Mouse (Mus musculus) liver, adult (tissue): Measurements from ENCODE around the gene Opn3.

Experiments used
- GATA4 ChIP-seq: IDR thresholded peaks from 2 replicates; pipeline ENCODE4 v1.6.1; 2014; ENCODE audit warnings: mild to moderate bottlenecking, low read length; ENCODE audit not compliant: insufficient replicate concordance

Gene Opn3

DNA sequence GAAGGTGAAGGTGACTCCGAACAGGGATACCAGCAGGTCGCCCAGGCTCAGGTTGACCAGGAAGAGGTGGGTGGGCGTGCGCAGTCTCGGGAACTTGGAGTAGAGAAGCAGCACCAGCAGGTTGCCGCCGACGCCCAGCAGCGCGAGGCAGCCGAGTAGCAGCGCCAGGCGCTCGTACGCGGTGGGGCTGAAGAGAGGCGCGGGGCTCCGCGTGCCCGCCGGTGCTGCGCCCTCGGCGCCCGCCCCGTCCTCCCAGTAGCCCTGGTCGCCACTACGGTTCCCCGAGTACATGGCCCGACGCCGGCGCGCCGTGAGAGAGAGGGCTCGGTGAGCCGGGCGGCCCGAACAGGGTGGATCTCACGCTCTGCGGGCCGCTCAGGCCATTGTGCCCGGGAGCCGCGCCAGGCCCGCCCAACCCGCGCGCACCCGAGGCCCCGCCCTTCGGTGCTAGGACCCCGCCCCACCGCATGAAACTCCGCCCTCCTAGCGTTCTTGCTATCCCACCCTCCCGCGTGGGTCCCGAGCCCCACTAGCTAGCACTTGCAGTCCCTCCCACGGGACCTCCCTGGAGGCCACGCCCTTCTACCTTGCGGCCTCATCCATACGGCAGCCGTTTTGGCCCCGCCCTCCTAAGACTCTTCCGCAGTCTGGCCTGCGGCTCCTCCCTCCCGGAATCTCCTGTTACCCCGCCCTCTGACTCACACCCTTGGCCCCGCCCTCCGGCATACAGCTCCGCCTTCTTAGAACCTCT lies at the start of gene Opn3, which contains the start of gene Chml:
Gene Opn3, minus strand, starts transcription at position 531 of the 751 bp plus-strand sequence.
Gene Chml, minus strand, starts transcription at position 656 of the 751 bp plus-strand sequence.
- no peak for TF ChIP-seq GATA4

DNA sequence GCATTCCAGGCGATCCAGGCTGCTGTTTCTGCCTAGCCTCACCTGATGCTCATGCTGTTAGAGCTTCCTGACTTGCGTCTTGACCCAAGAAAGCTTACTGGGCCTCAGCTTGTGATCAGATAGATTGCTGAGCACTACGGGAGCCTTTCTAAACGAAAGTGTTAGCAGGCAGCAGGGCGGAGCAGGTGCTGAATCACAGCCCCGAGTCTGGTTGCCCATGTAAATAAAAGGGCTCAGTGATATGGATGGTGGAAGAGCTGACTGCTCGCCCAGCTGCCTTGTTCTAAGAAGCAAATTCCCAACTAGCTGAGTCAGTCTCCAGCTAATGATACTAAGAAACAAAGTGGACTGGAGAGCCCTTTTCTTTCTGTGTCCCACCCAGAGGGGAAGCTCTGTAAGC lies 33.2 kb upstream of the Opn3 start:
- TF ChIP-seq GATA4, result no peak

DNA sequence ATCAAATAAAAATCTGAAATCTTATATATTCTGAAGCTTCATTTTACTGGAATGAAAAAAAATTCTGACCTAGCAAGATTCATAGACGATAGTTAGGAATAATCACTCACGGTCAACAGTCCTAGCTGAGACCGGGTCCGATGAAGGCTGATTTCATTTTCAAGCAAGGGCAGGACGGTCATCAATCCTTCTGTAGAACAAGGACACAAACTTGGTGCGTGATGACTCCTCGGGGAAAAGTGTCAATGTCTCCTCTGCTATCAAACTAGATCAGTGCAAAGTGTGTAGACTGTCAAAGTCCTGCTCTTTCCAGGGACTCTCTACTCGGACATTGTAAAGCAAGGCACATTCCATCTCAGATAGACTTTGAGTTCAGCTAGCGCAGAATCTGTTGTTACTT lies 24.3 kb upstream of the Opn3 start:
- TF ChIP-seq GATA4, result no peak

DNA sequence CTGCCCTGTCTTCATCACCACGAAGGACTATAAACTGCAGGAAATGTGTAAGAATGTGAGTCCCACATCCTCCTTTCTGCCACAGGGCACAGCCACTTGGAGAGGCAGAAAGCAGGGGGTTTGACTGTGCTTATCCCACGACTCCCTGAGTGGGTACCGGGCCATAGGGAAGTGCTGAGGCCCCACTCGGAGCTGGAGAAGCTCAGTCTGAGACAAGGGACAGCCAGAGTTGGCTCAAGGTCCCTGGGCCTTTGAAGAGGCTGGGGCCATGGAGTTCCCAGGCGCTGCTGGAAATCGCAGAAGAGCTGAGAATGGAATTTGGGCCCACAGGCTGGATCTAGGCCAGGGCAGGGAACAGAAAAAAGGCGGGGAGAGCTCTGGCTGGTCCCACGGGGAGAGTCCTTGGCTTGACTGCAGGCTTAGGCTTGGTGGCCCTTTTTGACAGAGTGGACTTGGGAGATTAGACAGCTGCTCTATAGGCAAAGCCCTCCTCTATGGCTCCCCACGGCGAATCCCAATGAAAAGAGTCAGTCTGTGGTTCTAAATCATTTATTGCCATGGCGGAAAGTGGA lies 19.8 kb upstream of the Opn3 start:
- no peak for TF ChIP-seq GATA4

DNA sequence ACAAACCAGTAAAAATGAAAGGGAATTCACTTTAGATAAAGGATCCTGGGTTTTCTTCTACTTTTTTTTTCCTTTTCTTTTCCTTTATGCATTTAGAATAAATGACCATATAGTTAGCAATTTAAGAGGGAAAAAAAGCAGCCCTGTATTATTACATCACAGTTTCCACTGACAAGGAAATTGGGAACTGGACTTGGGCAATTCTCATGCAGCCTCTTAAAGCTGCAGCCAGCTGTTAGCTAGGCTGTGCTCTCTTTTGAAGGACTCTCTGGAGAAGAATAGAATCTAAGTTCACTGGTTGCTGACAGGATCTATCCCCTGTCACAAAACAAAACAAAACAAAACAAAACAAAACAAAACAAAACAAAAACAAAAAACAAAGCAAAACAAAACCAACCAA lies 15.4 kb upstream of the Opn3 start:
- TF ChIP-seq GATA4, result no peak

DNA sequence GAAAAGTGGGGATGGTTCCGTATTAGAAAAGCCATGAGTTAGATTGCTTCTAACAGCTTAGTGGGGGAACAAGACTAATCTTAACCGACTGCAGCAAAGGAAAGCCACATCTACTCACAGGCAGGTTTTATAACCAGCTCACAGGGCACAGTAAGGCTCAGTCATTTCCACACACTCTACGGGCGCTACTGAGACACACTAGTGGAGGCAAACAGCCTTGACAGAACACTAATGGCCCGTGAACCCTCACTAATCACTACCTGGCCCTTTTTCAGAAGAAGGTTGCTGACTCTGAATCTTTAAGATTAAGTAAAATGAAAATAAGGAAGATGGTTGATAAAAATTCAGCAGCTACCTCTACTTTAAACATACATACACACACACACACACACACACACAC lies 15.0 kb upstream of the Opn3 start:
- TF ChIP-seq GATA4, result no peak

DNA sequence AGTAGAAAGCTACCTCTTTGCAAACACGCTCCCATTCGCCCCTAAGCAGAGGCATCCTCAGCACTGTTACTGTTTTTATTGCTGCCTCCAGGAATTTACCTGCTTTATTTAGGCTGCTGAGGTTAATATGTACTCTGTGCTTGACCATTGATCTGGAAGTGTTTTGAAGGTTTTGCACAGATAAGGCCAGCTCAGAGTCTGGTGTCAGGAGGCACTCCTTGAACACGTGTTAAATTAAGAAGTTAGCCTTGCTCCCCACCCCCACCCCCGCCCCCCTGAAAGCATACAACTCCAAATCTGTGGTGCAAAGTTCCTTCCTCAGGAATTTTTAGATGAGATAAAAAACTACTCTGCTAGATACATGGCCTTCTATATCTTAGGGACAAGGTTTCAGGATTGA lies 8.6 kb upstream of the Opn3 start:
- no peak for TF ChIP-seq GATA4

DNA sequence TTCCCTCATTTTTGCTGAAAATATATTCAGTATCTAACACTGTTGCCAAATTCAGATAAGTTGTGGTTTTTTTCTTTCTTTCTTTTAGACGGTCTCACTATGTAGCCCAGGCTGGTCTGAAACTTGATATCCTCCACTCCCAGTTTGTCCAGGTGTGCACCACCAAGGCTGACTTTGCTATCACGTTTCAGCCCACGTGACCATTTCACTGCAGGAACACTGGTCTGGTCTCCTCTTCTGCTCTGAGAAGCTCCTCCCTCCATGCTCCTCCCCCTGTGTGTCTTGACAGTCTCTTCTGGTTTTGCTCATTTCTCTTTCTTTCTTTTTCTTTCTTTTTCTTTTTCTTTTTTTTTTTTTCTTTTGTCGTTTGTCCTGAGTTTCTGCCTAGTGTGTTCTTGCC lies 7.2 kb upstream of the Opn3 start:
- TF ChIP-seq GATA4, result no peak

DNA sequence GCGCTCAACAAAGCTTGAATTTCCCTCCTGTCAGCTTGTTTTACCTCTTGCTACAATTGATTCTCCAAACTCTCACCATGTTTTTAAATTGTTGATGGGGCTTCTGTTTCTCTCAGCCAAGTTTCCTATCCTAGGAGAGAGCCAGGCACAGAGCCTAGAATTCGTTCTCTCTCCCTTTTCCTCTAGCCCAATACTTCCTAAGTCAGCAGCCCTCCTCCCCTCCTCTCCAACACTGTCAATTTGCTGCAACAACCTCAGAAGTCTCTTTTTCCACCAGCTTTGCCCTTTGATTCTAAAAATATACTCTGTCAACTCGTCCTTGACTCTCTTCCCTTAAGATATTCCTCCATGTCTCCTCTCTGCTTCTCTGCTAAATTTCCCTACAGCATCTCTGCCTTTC lies 6.8 kb upstream of the Opn3 start:
- TF ChIP-seq GATA4, result no peak

DNA sequence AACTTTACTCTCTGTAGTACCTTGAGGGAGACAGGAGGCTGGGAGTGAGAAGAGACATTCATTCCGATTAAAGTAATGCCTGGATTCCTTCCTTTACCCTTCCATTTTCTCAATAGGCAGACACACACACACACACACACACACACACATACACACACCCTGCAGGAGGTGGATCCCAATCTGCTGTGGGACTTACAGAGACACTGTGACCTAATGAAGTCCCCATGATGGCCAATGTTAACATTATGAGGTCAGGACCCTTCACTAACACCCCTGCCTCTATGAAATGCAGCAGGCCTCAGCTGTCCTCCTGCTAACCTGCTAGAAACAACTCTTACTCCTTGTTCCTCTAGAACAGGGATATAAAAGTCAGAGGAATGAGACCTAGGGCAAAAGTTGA lies 5.7 kb upstream of the Opn3 start, which contains the start of gene Wdr64:
Gene Wdr64, plus strand, starts transcription at position 301 of the 400 bp plus-strand sequence.
- TF ChIP-seq GATA4, result no peak

DNA sequence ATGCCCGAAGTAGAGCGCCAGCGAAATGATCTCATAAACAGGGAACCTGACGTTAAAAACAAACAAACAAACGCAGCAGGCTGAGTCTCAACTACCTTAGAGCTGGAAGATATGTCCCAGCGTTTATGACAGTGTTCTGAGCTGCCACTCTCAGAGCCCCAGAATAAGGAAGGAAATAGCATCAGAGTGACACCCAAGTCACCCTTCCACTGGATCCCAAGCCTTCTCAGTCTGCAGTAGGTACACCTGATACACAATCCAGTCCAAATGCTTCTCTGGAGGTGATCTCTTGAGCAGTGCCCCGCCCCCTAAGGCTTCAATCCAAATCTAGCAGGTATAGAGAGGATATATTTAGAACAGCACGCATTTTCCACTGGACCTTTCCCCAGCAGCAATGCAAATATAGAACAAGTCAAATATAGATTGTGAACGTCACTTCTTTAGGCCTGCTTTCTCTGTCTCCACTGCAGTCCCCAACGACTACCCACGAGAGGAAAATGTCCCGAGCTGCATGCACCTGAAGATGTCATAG lies 919 bp upstream of the Opn3 start:
- TF ChIP-seq GATA4, result no peak

DNA sequence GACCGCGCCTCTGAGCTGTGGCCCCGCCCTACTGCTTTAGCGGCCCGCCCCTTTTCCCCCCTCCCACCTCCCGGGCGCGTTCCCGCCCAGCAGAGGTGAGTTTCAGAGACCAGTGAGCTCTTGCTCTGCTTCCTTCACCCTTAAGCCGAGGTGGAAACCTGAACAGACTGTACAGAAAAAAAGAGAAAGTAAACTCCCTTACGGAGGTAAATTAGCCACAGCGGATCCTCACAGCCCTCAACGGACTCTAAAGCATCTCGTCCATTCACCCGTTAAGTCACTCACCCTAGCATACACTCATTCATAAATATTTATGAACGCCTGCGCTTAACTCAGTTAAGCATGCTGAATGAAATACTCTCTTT lies 403 bp upstream of the Opn3 start:
- TF ChIP-seq GATA4, result no peak

DNA sequence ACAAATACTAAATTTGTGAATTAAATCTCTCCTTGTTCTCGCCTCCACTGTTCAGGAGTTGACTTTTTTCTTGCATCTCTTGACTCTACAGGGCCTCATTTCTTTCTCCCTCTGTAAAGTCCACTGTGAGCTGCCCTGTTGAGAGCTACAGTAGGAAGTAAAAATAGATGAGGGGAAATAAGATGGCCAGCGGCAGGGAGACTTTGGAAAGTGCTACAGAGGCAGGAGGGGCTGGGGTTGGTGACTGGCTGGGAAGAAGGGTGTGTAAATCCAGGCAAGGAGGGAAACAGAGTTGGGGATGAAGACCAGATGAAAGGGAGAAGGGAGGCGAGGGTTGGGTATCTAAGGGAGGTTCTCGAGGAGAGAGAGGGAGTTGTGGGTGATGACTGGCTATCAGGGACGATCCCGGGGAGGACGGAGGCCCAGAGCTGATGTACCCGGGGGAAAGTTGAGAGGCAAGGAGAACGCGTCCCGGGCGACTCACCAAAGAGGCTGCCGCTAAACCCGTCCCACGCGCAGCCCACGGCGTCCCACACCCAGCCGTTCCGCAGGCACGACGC lies 810 bp downstream of the Opn3 start:
- no peak for TF ChIP-seq GATA4

DNA sequence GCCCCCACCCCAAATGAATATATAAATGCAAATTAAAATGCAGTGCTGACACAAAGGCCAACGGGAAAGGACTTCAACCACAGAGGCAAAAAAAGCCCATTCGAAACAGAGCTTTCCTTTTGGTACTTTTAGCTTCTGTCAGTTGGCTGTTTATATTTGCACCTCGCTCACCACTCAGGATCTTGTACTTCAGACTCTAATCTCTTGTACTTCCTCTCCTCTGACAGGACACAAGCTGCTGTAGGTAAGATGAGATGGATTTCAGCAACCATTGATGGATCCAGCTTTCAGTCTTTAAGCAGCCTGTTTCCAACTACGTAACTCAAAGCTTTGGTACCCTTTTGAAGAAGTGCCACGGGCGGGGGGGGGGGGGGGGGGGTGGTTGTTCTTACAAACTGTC lies 11.6 kb downstream of the Opn3 start:
- TF ChIP-seq GATA4, result no peak

DNA sequence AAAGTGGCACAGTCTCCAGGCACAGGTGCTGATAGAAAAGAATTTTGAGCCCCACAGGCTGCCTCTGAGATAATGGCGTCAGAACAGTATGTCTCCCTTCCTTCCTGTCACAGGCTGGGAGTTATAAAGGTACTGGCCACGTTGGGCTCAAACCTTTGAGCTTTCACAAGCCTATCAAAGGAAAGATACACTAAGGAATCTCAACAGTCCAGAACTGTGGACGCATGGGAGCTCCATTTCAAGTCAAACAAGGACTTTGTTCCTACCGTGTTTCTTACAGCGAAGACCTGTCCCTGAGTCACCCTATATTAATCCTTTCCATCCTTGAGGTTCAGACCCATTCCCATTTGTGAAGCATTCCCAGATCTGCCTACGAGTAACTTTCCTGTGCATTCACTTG lies 15.1 kb downstream of the Opn3 start:
- TF ChIP-seq GATA4, result no peak

DNA sequence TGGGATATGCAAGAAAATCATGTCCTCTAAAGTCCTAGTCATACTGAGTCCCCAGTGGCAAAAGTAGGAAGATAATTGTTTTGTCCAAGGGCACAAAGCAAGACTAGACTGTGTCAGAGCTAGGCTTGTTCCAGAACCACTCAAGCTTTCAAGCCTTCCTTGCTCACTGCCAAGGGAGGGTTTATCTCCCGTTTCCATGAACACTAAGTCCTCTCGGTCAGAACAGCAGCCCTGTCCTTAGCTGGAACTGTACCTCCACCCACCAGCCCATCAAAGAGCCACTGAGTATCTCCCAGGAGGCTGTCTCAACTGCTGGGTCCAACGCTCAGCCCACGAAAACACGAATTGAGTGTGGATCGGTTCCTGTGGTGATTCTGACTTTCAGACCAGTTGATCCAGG lies 17.5 kb downstream of the Opn3 start:
- no peak for TF ChIP-seq GATA4
